Mouse (Mus musculus) liver, postnatal 0 days (tissue): ENCODE data around the gene Serpinc1.

Experiments
- CTCF ChIP-seq: sonication (generic); IDR thresholded peaks from 2 replicates; pipeline ENCODE4 v1.5.1; 2016; ENCODE audit warnings: antibody characterized with exemption, low read depth
- EP300 ChIP-seq: IDR thresholded peaks from 2 replicates; pipeline ENCODE4 v1.6.1; 2016; ENCODE audit warnings: antibody characterized with exemption, low read depth, mild to moderate bottlenecking

DNA sequence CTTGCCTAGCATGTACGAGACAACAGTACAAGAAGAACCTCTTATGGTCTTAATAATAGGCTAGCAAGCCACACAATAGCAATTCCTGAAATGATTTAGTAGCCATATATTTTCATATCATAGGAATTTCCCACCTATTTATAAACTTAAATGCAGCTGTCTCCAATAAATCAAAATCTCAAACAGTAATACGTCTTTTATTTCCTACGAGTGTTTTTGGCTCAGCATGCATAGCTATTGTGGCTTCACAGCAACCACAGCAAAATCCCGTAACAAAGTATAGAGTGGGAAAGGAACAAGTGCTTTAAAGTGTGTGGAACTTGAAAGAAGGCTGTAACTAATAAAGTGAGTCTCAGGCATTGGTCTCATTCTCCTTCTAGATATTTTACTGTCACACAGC is 32.1 kb downstream of the Serpinc1 start:
- TF ChIP-seq EP300 (no peak), CTCF (no peak)
